Mouse (Mus musculus) liver, postnatal 0 days (tissue): ENCODE results near the gene Rps6kl1.

Source experiments
- CTCF ChIP-seq: sonication (generic); IDR thresholded peaks from 2 replicates; pipeline ENCODE4 v1.5.1; 2016; ENCODE audit warnings: antibody characterized with exemption, low read depth
- EP300 ChIP-seq: IDR thresholded peaks from 2 replicates; pipeline ENCODE4 v1.6.1; 2016; ENCODE audit warnings: antibody characterized with exemption, low read depth, mild to moderate bottlenecking

GRCm38 (mm10) chr12:85170284-85170947 lies 19.4 kb upstream of the Rps6kl1 start:
- TF ChIP-seq CTCF (no peak), EP300 (no peak)
